Mouse (Mus musculus) liver, embryonic 12.5 days (tissue): ENCODE measurements around the gene 9630041A04Rik. TPM values are rescaled to one million over a fixed set of nuclear protein-coding genes. Genes with fewer than 3 reads are reported as not detected.
A peak's percentile ranks its signal among the peaks of the same experiment; 100 is the strongest.

Source experiments
- ATAC-seq: fragments of 200-750 bp; cut with Nextera tagmentation; 2 replicates; pipeline ENCODE4 v1.8.0; 2017; ENCODE audit warnings: moderate number of reproducible peaks, mild to moderate bottlenecking, moderate library complexity
- H3K27ac ChIP-seq: fragments of 300-500 bp; sonication (generic); 2 replicates; pipeline ENCODE4 v1.5.1; 2016; ENCODE audit warnings: mild to moderate bottlenecking
- H3K27me3 ChIP-seq: fragments of 300-500 bp; sonication (generic); replicated peaks from 2 replicates; pipeline ENCODE4 v1.6.1; 2016; ENCODE audit warnings: mild to moderate bottlenecking, moderate library complexity
- H3K36me3 ChIP-seq: fragments of 300-500 bp; sonication (generic); 2 replicates; pipeline ENCODE4 v1.6.1; 2016; ENCODE audit warnings: mild to moderate bottlenecking, moderate library complexity
- H3K4me1 ChIP-seq: fragments of 300-500 bp; sonication (generic); 2 replicates; pipeline ENCODE4 v1.6.1; 2016
- H3K4me2 ChIP-seq: fragments of 300-500 bp; sonication (generic); 2 replicates; pipeline ENCODE4 v1.6.1; 2016; ENCODE audit warnings: mild to moderate bottlenecking, moderate library complexity
- H3K4me3 ChIP-seq: fragments of 300-500 bp; sonication (generic); 2 replicates; pipeline ENCODE4 v1.5.1; 2016; ENCODE audit warnings: mild to moderate bottlenecking, moderate library complexity
- H3K9ac ChIP-seq: fragments of 300-500 bp; sonication (generic); 2 replicates; pipeline ENCODE4 v1.6.1; 2016; ENCODE audit warnings: mild to moderate bottlenecking, moderate library complexity
- H3K9me3 ChIP-seq: fragments of 300-500 bp; sonication (generic); replicated peaks from 2 replicates; pipeline ENCODE4 v1.6.1; 2016; ENCODE audit warnings: mild to moderate bottlenecking, moderate library complexity
- WGBS: fragments of 180-500 bp; shearing (Covaris S2); methylation state at CpG from one replicate; pipeline ENCODE4 v1.1.7; 2016; ENCODE audit not compliant: insufficient replicate concordance; 5-methylcytosine and 5-hydroxymethylcytosine counted together
- polyA plus RNA-seq: library from polyadenylated mRNA; unstranded; fragments of >200 nt; fragmentation: Nextera tagmentation; extraction: Ambion mirVana; gene quantifications from 2 replicates; pipeline ENCODE4 v1.2.1, GENCODE M21; 2016

The 9630041A04Rik gene
- polyA plus RNA-seq, 1 experiment from 2014 or later: not detected

- Histone ChIP-seq H3K36me3 (no peaks in the 10 kb centered on the region), H3K4me1 (no peaks in the 10 kb centered on the region), H3K4me3 (no peak overlapping the region), H3K9ac (no peak overlapping the region), H3K4me2 (no peak overlapping the region), H3K27ac (no peak overlapping the region), H3K9me3 (no peaks in the 10 kb centered on the region), H3K27me3 (no peaks in the 10 kb centered on the region)
- ATAC-seq: no peak
- WGBS: 54% methylated on average over 4 of the region's 4 CpGs
These were observed 63.2 kb downstream of the 9630041A04Rik start for GRCm38 (mm10) chr9:101924829-101925228.

- Histone ChIP-seq H3K36me3 (no peaks in the 10 kb centered on the region), H3K9me3 (no peaks in the 10 kb centered on the region), H3K27me3 (0 out of 2 replicates have a peak, but pooled peaks cover 9% of the 10 kb centered on the region), H3K4me3 (no peak overlapping the region), H3K27ac (no peak overlapping the region), H3K4me1 (0 out of 2 replicates have a peak, but pooled peaks cover 2% of the 10 kb centered on the region), H3K9ac (no peak overlapping the region), H3K4me2 (no peak overlapping the region)
- WGBS: 61% methylated on average over 8 of the region's 8 CpGs
- no peak for ATAC-seq
These were observed 72.4 kb downstream of the 9630041A04Rik start for GRCm38 (mm10) chr9:101933946-101934573.

GRCm38 (mm10) chr9:101934887-101935286 is 73.2 kb downstream of the 9630041A04Rik start:
- H3K27ac ChIP-seq: no peak overlapping the region
- H3K36me3 ChIP-seq: no peaks in the 10 kb centered on the region
- no peak for ATAC-seq
- no peak overlapping the region for H3K4me2 ChIP-seq
- no peaks in the 10 kb centered on the region for H3K9me3 ChIP-seq
- no peak overlapping the region for H3K4me3 ChIP-seq
- H3K9ac ChIP-seq: no peak overlapping the region
- 0 out of 2 replicates have a peak, but pooled peaks cover 9% of the 10 kb centered on the region for H3K27me3 ChIP-seq
- WGBS: 63% methylated on average over 8 of the region's 8 CpGs
- peaks cover 10% of the 10 kb centered on the region for H3K4me1 ChIP-seq

- Histone ChIP-seq H3K4me3 (no peak overlapping the region), H3K9me3 (no peaks in the 10 kb centered on the region), H3K4me1 (peaks cover 19% of the 10 kb centered on the region), H3K4me2 (no peak overlapping the region), H3K36me3 (no peaks in the 10 kb centered on the region), H3K27ac (no peak overlapping the region), H3K27me3 (0 out of 2 replicates have a peak, but pooled peaks cover 9% of the 10 kb centered on the region), H3K9ac (no peak overlapping the region)
- WGBS: 64% methylated on average over 4 of the region's 4 CpGs
- no peak for ATAC-seq
These were observed 76.4 kb downstream of the 9630041A04Rik start for GRCm38 (mm10) chr9:101938066-101938465.

- ATAC-seq: no peak
- 69% methylated on average over 5 of the region's 5 CpGs for WGBS
- Histone ChIP-seq H3K4me1 (peaks cover 19% of the 10 kb centered on the region), H3K4me3 (no peak overlapping the region), H3K36me3 (no peaks in the 10 kb centered on the region), H3K4me2 (no peak overlapping the region), H3K27ac (no peak overlapping the region), H3K27me3 (peaks cover 14% of the 10 kb centered on the region; the same call in 1 of the 2 replicates), H3K9ac (no peak overlapping the region), H3K9me3 (no peaks in the 10 kb centered on the region)
These were observed 77.4 kb downstream of the 9630041A04Rik start for GRCm38 (mm10) chr9:101939006-101939405.

- WGBS: 36% methylated on average over 3 of the region's 3 CpGs
- no peak overlapping the region for H3K9ac ChIP-seq
- H3K27me3 ChIP-seq: peaks cover 14% of the 10 kb centered on the region; the same call in 1 of the 2 replicates
- peaks cover 21% of the 10 kb centered on the region for H3K4me1 ChIP-seq
- no peak overlapping the region for H3K27ac ChIP-seq
- H3K36me3 ChIP-seq: no peaks in the 10 kb centered on the region
- peak; percentile 76 for ATAC-seq
- no peak overlapping the region for H3K4me3 ChIP-seq
- H3K4me2 ChIP-seq: no peak overlapping the region
- no peaks in the 10 kb centered on the region for H3K9me3 ChIP-seq
These were observed 78.5 kb downstream of the 9630041A04Rik start for GRCm38 (mm10) chr9:101940182-101940581.

- no peaks in the 10 kb centered on the region for H3K9me3 ChIP-seq
- no peak overlapping the region for H3K9ac ChIP-seq
- H3K4me2 ChIP-seq: no peak overlapping the region
- ATAC-seq: no peak
- peaks cover 14% of the 10 kb centered on the region; the same call in 1 of the 2 replicates for H3K27me3 ChIP-seq
- no peak overlapping the region for H3K4me3 ChIP-seq
- WGBS: 64% methylated on average over 9 of the region's 9 CpGs
- H3K27ac ChIP-seq: no peak overlapping the region
- peaks cover 34% of the 10 kb centered on the region for H3K4me1 ChIP-seq
- H3K36me3 ChIP-seq: no peaks in the 10 kb centered on the region
These were observed 80.5 kb downstream of the 9630041A04Rik start for GRCm38 (mm10) chr9:101942058-101942669.

GRCm38 (mm10) chr9:101945326-101945725 is 83.7 kb downstream of the 9630041A04Rik start:
- no peak overlapping the region for H3K27ac ChIP-seq
- peaks cover 9% of the 10 kb centered on the region; the same call in 1 of the 2 replicates for H3K27me3 ChIP-seq
- no peaks in the 10 kb centered on the region for H3K36me3 ChIP-seq
- 64% methylated on average over 7 of the region's 7 CpGs for WGBS
- peak overlapping the region; percentile 27; the same call in 1 of the 2 replicates for H3K4me2 ChIP-seq
- no peaks in the 10 kb centered on the region for H3K9me3 ChIP-seq
- H3K9ac ChIP-seq: no peak overlapping the region
- H3K4me1 ChIP-seq: peaks cover 19% of the 10 kb centered on the region
- ATAC-seq: 0 out of 2 replicates have a peak, but pooled peaks have one; percentile 18
- no peak overlapping the region for H3K4me3 ChIP-seq

- ATAC-seq: peak; percentile 83
- H3K4me1 ChIP-seq: peaks cover 15% of the 10 kb centered on the region
- 36% methylated on average over 4 of the region's 4 CpGs for WGBS
- H3K27me3 ChIP-seq: peaks cover 12% of the 10 kb centered on the region; the same call in 1 of the 2 replicates
- H3K36me3 ChIP-seq: no peaks in the 10 kb centered on the region
- no peak overlapping the region for H3K4me3 ChIP-seq
- no peak overlapping the region for H3K27ac ChIP-seq
- no peak overlapping the region for H3K9ac ChIP-seq
- peak overlapping the region; percentile 27; the same call in 1 of the 2 replicates for H3K4me2 ChIP-seq
- H3K9me3 ChIP-seq: no peaks in the 10 kb centered on the region
These were observed 84.2 kb downstream of the 9630041A04Rik start for GRCm38 (mm10) chr9:101945814-101946213.

GRCm38 (mm10) chr9:101950101-101950500 is 88.5 kb downstream of the 9630041A04Rik start:
- Histone ChIP-seq H3K27me3 (peaks cover 7% of the 10 kb centered on the region; the same call in 1 of the 2 replicates), H3K4me3 (no peak overlapping the region), H3K4me1 (peaks cover 13% of the 10 kb centered on the region), H3K36me3 (no peaks in the 10 kb centered on the region), H3K27ac (no peak overlapping the region), H3K4me2 (no peak overlapping the region), H3K9me3 (no peaks in the 10 kb centered on the region), H3K9ac (no peak overlapping the region)
- 21% methylated on average over 3 of the region's 3 CpGs for WGBS
- ATAC-seq: no peak

GRCm38 (mm10) chr9:101954529-101954928 is 92.9 kb downstream of the 9630041A04Rik start:
- 78% methylated on average over 4 of the region's 4 CpGs for WGBS
- Histone ChIP-seq H3K9me3 (no peaks in the 10 kb centered on the region), H3K27me3 (peaks cover 13% of the 10 kb centered on the region; the same call in 1 of the 2 replicates), H3K4me3 (no peak overlapping the region), H3K4me1 (no peaks in the 10 kb centered on the region), H3K27ac (no peak overlapping the region), H3K36me3 (no peaks in the 10 kb centered on the region), H3K9ac (no peak overlapping the region), H3K4me2 (no peak overlapping the region)
- ATAC-seq: no peak

GRCm38 (mm10) chr9:101956228-101956627 is 94.6 kb downstream of the 9630041A04Rik start:
- H3K9me3 ChIP-seq: no peaks in the 10 kb centered on the region
- H3K27ac ChIP-seq: no peak overlapping the region
- H3K4me1 ChIP-seq: no peaks in the 10 kb centered on the region
- no peaks in the 10 kb centered on the region for H3K36me3 ChIP-seq
- no peak overlapping the region for H3K4me3 ChIP-seq
- ATAC-seq: no peak
- no peak overlapping the region for H3K4me2 ChIP-seq
- WGBS: 26% methylated on average over 4 of the region's 4 CpGs
- 0 out of 2 replicates have a peak, but pooled peaks cover 6% of the 10 kb centered on the region for H3K27me3 ChIP-seq
- no peak overlapping the region for H3K9ac ChIP-seq
